Mouse (Mus musculus) forebrain, embryonic 16.5 days (tissue): ENCODE measurements at regions not wholly inside any gene's neighbourhood (a gene's known extent, or its start where the extent isn't known, plus 50 kb on each side); places are given as distances from the start of the nearest gene placed in this dataset.
A peak's percentile ranks its signal among the peaks of the same experiment; 100 is the strongest.

Experiments used
- ATAC-seq: fragments of 200-750 bp; cut with Nextera tagmentation; 2 replicates; pipeline ENCODE4 v1.8.0; 2017; ENCODE audit warnings: mild to moderate bottlenecking, moderate library complexity
- H3K27ac ChIP-seq: fragments of 300-500 bp; sonication (generic); 2 replicates; pipeline ENCODE4 v1.5.1; 2014; ENCODE audit warnings: low read length, control low read depth
- H3K27me3 ChIP-seq: fragments of 300-500 bp; sonication (generic); replicated peaks from 2 replicates; pipeline ENCODE4 v1.6.1; 2014; ENCODE audit warnings: low read length; ENCODE audit not compliant: control insufficient read depth, insufficient read depth
- H3K36me3 ChIP-seq: fragments of 300-500 bp; sonication (generic); 2 replicates; pipeline ENCODE4 v1.6.1; 2014; ENCODE audit not compliant: control insufficient read depth, insufficient read depth
- H3K4me1 ChIP-seq: fragments of 300-500 bp; sonication (generic); replicated peaks from 2 replicates; pipeline ENCODE4 v1.6.1; 2014; ENCODE audit warnings: low read length; ENCODE audit not compliant: control insufficient read depth, insufficient read depth
- H3K4me2 ChIP-seq: fragments of 300-500 bp; sonication (generic); 2 replicates; pipeline ENCODE4 v1.6.1; 2014; ENCODE audit warnings: mild to moderate bottlenecking, low read length, control low read depth
- H3K4me3 ChIP-seq: fragments of 300-500 bp; sonication (generic); replicated peaks from 2 replicates; pipeline ENCODE4 v1.5.1; 2014; ENCODE audit warnings: mild to moderate bottlenecking, low read length, control low read depth
- H3K9ac ChIP-seq: fragments of 300-500 bp; sonication (generic); replicated peaks from 2 replicates; pipeline ENCODE4 v1.6.1; 2014; ENCODE audit warnings: low read depth, low read length, control low read depth
- H3K9me3 ChIP-seq: fragments of 300-500 bp; sonication (generic); 2 replicates; pipeline ENCODE4 v1.6.1; 2016; ENCODE audit warnings: low read length; ENCODE audit not compliant: control insufficient read depth
- WGBS: fragments of 180-500 bp; shearing (Covaris S2); extraction: QIAGEN DNeasy Blood & Tissue Kit; methylation state at CpG from one replicate; pipeline ENCODE4 v1.1.7; 2014; 5-methylcytosine and 5-hydroxymethylcytosine counted together

- ATAC-seq: peak; percentile 49; the same call in 1 of the 2 replicates
- Histone ChIP-seq H3K27me3 (no peaks in the 10 kb centered on the region), H3K9me3 (no peaks in the 10 kb centered on the region), H3K4me2 (no peak overlapping the region), H3K36me3 (no peaks in the 10 kb centered on the region), H3K4me3 (no peak overlapping the region), H3K4me1 (peaks cover 8% of the 10 kb centered on the region), H3K9ac (no peak overlapping the region), H3K27ac (no peak overlapping the region)
- WGBS: 42% methylated on average over 11 of the region's 11 CpGs
Observed at GRCm38 (mm10) chr7:67435643-67436339, 63.1 kb upstream of the Mef2a start.

GRCm38 (mm10) chr7:67430987-67431386 lies 58.3 kb upstream of the Mef2a start:
- no peak overlapping the region for H3K27ac ChIP-seq
- no peak overlapping the region for H3K9ac ChIP-seq
- H3K4me1 ChIP-seq: peaks cover 6% of the 10 kb centered on the region
- H3K4me3 ChIP-seq: no peak overlapping the region
- WGBS: 87% methylated on average over 7 of the region's 7 CpGs
- no peaks in the 10 kb centered on the region for H3K27me3 ChIP-seq
- no peaks in the 10 kb centered on the region for H3K36me3 ChIP-seq
- no peak overlapping the region for H3K4me2 ChIP-seq
- no peaks in the 10 kb centered on the region for H3K9me3 ChIP-seq
- ATAC-seq: no peak

GRCm38 (mm10) chr7:67430041-67430440 lies 57.4 kb upstream of the Mef2a start:
- Histone ChIP-seq H3K4me3 (no peak overlapping the region), H3K4me2 (no peak overlapping the region), H3K36me3 (no peaks in the 10 kb centered on the region), H3K27me3 (no peaks in the 10 kb centered on the region), H3K27ac (no peak overlapping the region), H3K9me3 (no peaks in the 10 kb centered on the region), H3K9ac (no peak overlapping the region), H3K4me1 (no peaks in the 10 kb centered on the region)
- ATAC-seq: no peak
- WGBS: 85% methylated on average over 4 of the region's 4 CpGs

GRCm38 (mm10) chr7:67429008-67429873 lies 56.6 kb upstream of the Mef2a start:
- Histone ChIP-seq H3K9me3 (no peaks in the 10 kb centered on the region), H3K27ac (no peak overlapping the region), H3K36me3 (no peaks in the 10 kb centered on the region), H3K27me3 (no peaks in the 10 kb centered on the region), H3K9ac (no peak overlapping the region), H3K4me2 (no peak overlapping the region), H3K4me3 (no peak overlapping the region), H3K4me1 (no peaks in the 10 kb centered on the region)
- 93% methylated on average over 28 of the region's 28 CpGs for WGBS
- ATAC-seq: no peak

GRCm38 (mm10) chr7:67428388-67428787 lies 55.7 kb upstream of the Mef2a start:
- no peaks in the 10 kb centered on the region for H3K36me3 ChIP-seq
- H3K4me3 ChIP-seq: no peak overlapping the region
- no peak for ATAC-seq
- no peaks in the 10 kb centered on the region for H3K27me3 ChIP-seq
- no peaks in the 10 kb centered on the region for H3K4me1 ChIP-seq
- 87% methylated on average over 3 of the region's 3 CpGs for WGBS
- H3K9me3 ChIP-seq: no peaks in the 10 kb centered on the region
- H3K9ac ChIP-seq: no peak overlapping the region
- H3K4me2 ChIP-seq: no peak overlapping the region
- no peak overlapping the region for H3K27ac ChIP-seq

GRCm38 (mm10) chr7:67426076-67426475 lies 53.4 kb upstream of the Mef2a start:
- Histone ChIP-seq H3K9me3 (no peaks in the 10 kb centered on the region), H3K4me2 (no peak overlapping the region), H3K36me3 (no peaks in the 10 kb centered on the region), H3K27me3 (no peaks in the 10 kb centered on the region), H3K27ac (no peak overlapping the region), H3K4me1 (peaks cover 14% of the 10 kb centered on the region), H3K4me3 (no peak overlapping the region), H3K9ac (no peak overlapping the region)
- no peak for ATAC-seq

- H3K36me3 ChIP-seq: no peaks in the 10 kb centered on the region
- H3K9ac ChIP-seq: no peak overlapping the region
- no peak overlapping the region for H3K27ac ChIP-seq
- 70% methylated on average over 1 of the region's 1 CpGs for WGBS
- H3K9me3 ChIP-seq: no peaks in the 10 kb centered on the region
- H3K4me3 ChIP-seq: no peak overlapping the region
- no peaks in the 10 kb centered on the region for H3K27me3 ChIP-seq
- H3K4me2 ChIP-seq: no peak overlapping the region
- no peak for ATAC-seq
- peaks cover 17% of the 10 kb centered on the region for H3K4me1 ChIP-seq
Observed at GRCm38 (mm10) chr7:67425581-67425980, 52.9 kb upstream of the Mef2a start.

GRCm38 (mm10) chr7:67424810-67425485 lies 52.3 kb upstream of the Mef2a start:
- H3K4me3 ChIP-seq: no peak overlapping the region
- H3K4me1 ChIP-seq: peaks cover 17% of the 10 kb centered on the region
- no peak overlapping the region for H3K4me2 ChIP-seq
- no peaks in the 10 kb centered on the region for H3K9me3 ChIP-seq
- no peak for ATAC-seq
- H3K9ac ChIP-seq: no peak overlapping the region
- no peaks in the 10 kb centered on the region for H3K36me3 ChIP-seq
- no peaks in the 10 kb centered on the region for H3K27me3 ChIP-seq
- 83% methylated on average over 8 of the region's 8 CpGs for WGBS
- no peak overlapping the region for H3K27ac ChIP-seq
